Mouse (Mus musculus): ENCODE measurements around the gene Maats1. TPM values are rescaled to one million over a fixed set of nuclear protein-coding genes. Genes with fewer than 3 reads are reported as not detected.

Maats1 gene
- polyA plus RNA-seq, 1 experiment from 2014 or later: 0.36 TPM

DNA sequence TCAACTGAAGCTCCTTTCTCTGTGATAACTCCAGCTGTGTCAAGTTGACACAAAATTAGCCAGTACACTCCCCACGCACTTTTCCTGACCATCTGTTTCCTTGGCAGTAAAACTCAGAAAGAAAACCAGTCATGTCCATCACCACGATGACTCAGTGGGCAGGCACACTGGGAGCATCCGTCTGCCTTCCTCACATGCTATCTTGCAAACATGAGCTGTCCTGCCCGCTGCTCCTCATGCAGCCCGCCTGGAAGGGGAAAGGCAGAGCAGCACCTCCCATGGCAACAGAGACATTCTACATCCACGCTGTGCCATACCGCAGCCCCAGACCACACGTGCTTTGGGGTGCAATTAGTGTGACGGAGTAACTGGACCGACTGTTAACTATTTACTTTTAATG lies 26.4 kb upstream of the Maats1 start:
- Histone ChIP-seq H3K9me3 (no peaks in the 10 kb centered on the region), H3K4me1 (peaks cover 7% of the 10 kb centered on the region; the same call in 1 of the 2 replicates), H3K27ac (no peak overlapping the region), H3K4me3 (no peak overlapping the region), H3K36me3 (replicated peaks) (no peaks in the 10 kb centered on the region), H3K27me3 (ENCODE audit: poor library complexity, severe bottlenecking) (no peaks in the 10 kb centered on the region)
- no peak for DNase-seq (ENCODE audit: extremely low spot score, low spot score)
- 77% methylated on average over 10 of the region's 10 CpGs for WGBS

DNA sequence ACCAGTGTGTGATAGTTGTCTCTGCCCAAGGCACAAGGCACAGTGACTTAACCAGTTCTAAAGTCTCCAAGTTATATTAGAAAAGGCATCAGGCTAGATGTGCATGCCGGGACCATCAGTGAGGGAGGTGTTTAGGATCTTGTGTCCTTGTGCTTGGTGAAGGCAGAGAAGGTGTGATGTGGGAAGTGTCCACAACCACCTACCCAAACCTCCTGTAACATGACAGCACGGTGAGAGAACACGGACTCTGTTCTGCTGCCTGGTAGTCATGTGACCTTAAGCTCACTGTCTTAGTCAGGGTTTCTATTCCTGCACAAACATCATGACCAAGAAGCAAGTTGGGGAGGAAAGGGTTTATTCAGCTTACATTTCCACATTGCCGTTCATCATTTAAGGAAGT lies 24.3 kb upstream of the Maats1 start:
- no peak for DNase-seq (ENCODE audit: extremely low spot score, low spot score)
- Histone ChIP-seq H3K4me1 (peaks cover 13% of the 10 kb centered on the region), H3K27ac (no peak overlapping the region), H3K27me3 (ENCODE audit: poor library complexity, severe bottlenecking) (no peaks in the 10 kb centered on the region), H3K4me3 (no peak overlapping the region), H3K9me3 (no peaks in the 10 kb centered on the region), H3K36me3 (replicated peaks) (no peaks in the 10 kb centered on the region)
- WGBS: 96% methylated on average over 4 of the region's 4 CpGs

DNA sequence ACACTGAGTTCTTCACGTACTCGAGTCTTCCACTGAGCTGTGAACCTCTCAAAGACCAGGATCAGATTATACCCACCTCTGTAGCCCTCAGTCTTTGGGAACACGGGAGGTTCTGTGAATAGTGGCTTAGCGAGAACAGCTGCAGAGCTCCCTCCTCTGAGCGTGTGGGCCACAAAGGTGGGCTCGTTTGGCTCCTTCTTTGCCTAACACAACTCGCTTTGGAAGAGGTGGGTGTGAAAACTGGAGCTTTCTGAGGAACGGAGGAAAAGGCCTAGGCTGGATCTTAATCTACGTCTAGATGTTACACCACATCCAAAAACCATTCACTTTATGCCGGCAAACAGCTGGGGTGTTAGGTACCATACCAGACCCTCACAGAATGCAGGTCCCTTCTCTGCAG lies 23.4 kb upstream of the Maats1 start:
- Histone ChIP-seq H3K36me3 (replicated peaks) (no peaks in the 10 kb centered on the region), H3K27ac (no peak overlapping the region), H3K4me3 (no peak overlapping the region), H3K27me3 (ENCODE audit: poor library complexity, severe bottlenecking) (no peaks in the 10 kb centered on the region), H3K4me1 (peaks cover 15% of the 10 kb centered on the region), H3K9me3 (no peaks in the 10 kb centered on the region)
- 88% methylated on average over 10 of the region's 10 CpGs for WGBS
- DNase-seq (ENCODE audit: extremely low spot score, low spot score): no peak

DNA sequence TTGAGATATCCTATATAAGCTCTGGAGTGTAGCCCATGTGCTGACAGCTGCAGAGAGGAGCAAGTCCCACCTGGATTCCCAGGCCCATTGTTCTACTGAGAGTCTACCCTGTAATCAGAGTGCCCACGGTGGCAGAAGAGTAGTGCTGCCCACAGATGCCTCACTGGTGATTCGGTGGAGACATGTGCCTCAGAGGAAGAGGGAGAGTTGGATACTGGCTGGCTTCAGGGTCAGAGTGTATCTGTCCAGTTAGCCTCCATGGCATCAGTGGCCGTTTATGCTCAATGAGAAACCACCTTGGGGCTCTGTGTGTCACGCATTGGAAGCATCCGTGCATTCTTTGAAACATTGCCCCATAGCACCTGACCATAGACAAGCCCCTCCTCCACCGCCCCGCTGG lies 21.7 kb upstream of the Maats1 start:
- H3K4me3 ChIP-seq: no peak overlapping the region
- DNase-seq (ENCODE audit: extremely low spot score, low spot score): no peak
- no peak overlapping the region for H3K27ac ChIP-seq
- H3K4me1 ChIP-seq: peaks cover 15% of the 10 kb centered on the region
- H3K9me3 ChIP-seq: no peaks in the 10 kb centered on the region
- no peaks in the 10 kb centered on the region for H3K36me3 ChIP-seq (replicated peaks)
- H3K27me3 ChIP-seq (ENCODE audit: poor library complexity, severe bottlenecking): no peaks in the 10 kb centered on the region
- 91% methylated on average over 7 of the region's 7 CpGs for WGBS

DNA sequence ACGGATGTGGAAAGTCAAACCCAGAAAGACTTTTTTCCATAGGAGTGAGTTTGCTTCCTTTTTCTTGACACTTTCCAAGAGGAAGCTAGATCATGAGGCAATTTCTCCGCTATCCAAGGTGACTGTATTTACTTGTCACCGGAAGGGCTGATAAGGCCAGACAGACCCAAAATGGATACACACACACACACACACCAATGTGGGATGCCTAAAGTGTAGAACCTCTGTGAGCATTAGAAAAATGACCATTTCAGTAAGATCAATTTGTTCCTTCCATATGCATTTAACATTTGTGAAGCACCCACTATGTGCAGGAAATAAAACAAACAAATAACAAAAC lies 21.3 kb upstream of the Maats1 start:
- H3K4me1 ChIP-seq: peaks cover 11% of the 10 kb centered on the region
- WGBS: 90% methylated on average over 3 of the region's 3 CpGs
- H3K4me3 ChIP-seq: no peak overlapping the region
- no peaks in the 10 kb centered on the region for H3K27me3 ChIP-seq (ENCODE audit: poor library complexity, severe bottlenecking)
- no peaks in the 10 kb centered on the region for H3K9me3 ChIP-seq
- no peak for DNase-seq (ENCODE audit: extremely low spot score, low spot score)
- no peak overlapping the region for H3K27ac ChIP-seq
- H3K36me3 ChIP-seq (replicated peaks): no peaks in the 10 kb centered on the region

DNA sequence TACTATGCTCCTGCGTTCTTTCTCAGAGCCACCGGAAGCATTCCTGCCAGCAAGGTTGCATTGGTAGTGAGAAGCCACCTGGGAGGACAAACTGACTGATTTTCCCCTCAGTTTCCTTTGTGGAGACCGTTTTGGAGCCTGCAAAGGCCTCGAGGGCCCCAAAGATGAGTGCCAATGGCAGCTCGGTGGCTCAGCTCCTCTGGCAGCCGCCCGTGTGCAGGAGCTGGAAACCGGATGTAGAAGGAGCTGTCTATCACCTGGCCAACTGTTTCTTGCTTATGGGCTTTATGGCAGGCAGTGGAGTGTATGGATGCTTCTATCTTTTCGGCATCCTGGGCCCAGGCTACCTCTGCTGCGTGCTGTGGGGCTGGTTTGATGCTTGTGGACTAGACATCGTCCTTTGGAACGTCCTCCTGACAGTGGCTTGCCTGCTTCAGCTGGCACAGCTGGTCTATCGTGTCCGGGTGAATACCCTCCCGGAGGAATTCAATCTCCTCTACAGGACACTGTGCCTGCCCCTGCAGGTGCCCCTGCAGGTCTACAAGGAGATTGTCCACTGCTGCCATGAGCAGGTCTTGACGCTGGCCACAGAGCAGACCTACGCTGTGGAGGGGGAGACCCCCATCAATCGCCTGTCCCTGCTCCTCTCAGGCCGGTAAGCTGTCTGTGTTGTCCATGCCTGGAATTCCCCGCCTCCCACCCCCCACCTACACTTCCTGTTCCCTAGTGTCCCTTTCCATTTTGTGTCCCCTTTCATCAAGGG lies 20.7 kb upstream of the Maats1 start:
- H3K36me3 ChIP-seq (replicated peaks): no peaks in the 10 kb centered on the region
- DNase-seq (ENCODE audit: extremely low spot score, low spot score): no peak
- no peaks in the 10 kb centered on the region for H3K9me3 ChIP-seq
- no peak overlapping the region for H3K4me3 ChIP-seq
- WGBS: 85% methylated on average over 20 of the region's 20 CpGs
- no peak overlapping the region for H3K27ac ChIP-seq
- no peaks in the 10 kb centered on the region for H3K27me3 ChIP-seq (ENCODE audit: poor library complexity, severe bottlenecking)
- H3K4me1 ChIP-seq: peaks cover 11% of the 10 kb centered on the region; the same call in 1 of the 2 replicates

DNA sequence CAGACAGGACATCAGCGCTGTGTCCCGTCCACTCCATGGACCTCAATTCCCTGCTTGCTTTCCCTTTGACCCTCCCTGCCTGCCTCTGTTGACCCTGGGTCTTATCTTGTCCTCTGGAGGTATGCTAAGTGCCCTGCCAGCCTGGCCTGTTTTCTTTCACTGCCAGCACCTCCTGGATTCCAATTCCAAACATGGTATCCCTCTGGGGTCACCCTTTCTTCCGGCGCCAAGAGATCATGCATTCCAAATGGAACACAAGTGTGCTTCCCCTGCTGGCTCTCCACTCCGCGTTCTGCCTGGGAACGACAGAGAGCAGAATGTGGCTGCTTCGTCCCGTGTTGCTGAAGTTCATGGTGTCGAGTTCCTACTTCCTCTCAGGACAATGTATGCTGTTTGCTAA lies 20.0 kb upstream of the Maats1 start, which contains the start of gene Popdc2:
TSS of gene Popdc2 (plus strand) at position 277 of the 400 bp plus-strand sequence.
- WGBS: 73% methylated on average over 10 of the region's 10 CpGs
- H3K27me3 ChIP-seq (ENCODE audit: poor library complexity, severe bottlenecking): no peaks in the 10 kb centered on the region
- no peak within 1 kb of the TSS; the same call in 1 of the 2 replicates for H3K27ac ChIP-seq
- H3K9me3 ChIP-seq: no peaks in the 10 kb centered on the region
- H3K4me3 ChIP-seq: no peak within 1 kb of the TSS
- no peak for DNase-seq (ENCODE audit: extremely low spot score, low spot score)
- H3K36me3 ChIP-seq (replicated peaks): 0 out of 2 replicates have a peak, but pooled peaks cover 2% of the 10 kb centered on the region
- H3K4me1 ChIP-seq: peaks cover 11% of the 10 kb centered on the region; the same call in 1 of the 2 replicates

DNA sequence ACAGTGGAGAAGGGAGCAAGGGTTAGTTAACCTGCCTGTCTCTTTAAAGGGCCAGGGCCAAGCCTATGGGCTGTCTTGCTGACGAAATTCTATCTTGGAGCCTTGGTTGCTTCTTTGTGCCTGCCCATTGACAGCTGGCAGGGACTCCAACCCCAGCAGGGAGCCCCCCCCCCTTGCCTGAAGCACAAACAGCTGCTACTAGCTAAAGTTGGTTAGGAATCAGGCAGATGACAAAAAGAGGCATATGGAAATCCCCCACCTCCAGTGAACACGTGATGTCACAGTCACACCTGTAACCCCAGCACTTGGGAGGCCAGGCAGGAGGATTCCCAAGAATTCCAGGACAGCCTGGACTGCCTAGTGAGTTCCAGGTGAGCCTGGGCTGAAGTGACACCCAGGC lies 18.4 kb upstream of the Maats1 start:
- Histone ChIP-seq H3K4me1 (peaks cover 11% of the 10 kb centered on the region; the same call in 1 of the 2 replicates), H3K36me3 (replicated peaks) (0 out of 2 replicates have a peak, but pooled peaks cover 3% of the 10 kb centered on the region), H3K4me3 (no peak overlapping the region), H3K9me3 (no peaks in the 10 kb centered on the region), H3K27ac (no peak overlapping the region), H3K27me3 (ENCODE audit: poor library complexity, severe bottlenecking) (no peaks in the 10 kb centered on the region)
- WGBS: 21% methylated on average over 2 of the region's 2 CpGs
- no peak for DNase-seq (ENCODE audit: extremely low spot score, low spot score)

DNA sequence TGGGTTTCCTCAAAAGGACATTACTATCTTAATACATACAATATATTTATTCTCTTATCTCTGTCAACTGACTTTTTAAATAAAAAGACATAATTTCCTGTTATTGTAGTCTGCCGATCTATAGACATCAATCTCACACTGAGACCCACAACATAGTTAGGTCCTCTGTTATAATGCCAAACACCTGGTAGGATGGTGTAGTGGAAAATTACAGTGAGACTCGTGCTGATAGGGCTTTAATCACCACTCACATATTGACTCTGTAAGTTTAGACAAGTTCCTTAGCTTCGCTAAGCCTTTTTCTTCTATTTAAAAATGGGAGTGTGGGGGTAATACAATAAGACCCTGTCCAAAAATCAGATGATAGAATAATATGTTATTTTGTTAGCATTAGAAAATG lies 17.9 kb upstream of the Maats1 start:
- no peak overlapping the region for H3K4me3 ChIP-seq
- peaks cover 11% of the 10 kb centered on the region; the same call in 1 of the 2 replicates for H3K4me1 ChIP-seq
- no peaks in the 10 kb centered on the region for H3K27me3 ChIP-seq (ENCODE audit: poor library complexity, severe bottlenecking)
- 87% methylated on average over 3 of the region's 3 CpGs for WGBS
- H3K27ac ChIP-seq: no peak overlapping the region
- DNase-seq (ENCODE audit: extremely low spot score, low spot score): no peak
- 0 out of 2 replicates have a peak, but pooled peaks cover 3% of the 10 kb centered on the region for H3K36me3 ChIP-seq (replicated peaks)
- no peaks in the 10 kb centered on the region for H3K9me3 ChIP-seq

DNA sequence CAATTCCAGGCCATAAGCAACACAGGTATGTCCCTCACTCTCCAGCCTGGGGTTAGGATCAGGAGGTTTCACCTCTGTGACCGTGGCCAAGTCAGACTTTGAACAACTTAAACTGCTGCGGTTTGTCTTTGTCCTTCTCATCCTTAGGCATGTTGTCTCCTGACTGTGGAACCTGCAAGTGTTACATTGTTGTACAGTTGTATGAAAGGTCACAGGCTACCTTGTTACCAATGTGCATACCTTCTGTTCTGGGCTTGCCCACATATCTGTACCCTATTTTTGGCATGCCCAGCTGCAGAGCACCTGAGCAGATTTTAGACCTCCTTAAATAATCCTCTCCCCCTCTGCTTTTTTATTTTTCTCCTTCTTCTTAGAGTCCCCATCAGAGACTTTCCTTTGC lies 17.3 kb upstream of the Maats1 start:
- Histone ChIP-seq H3K27ac (no peak overlapping the region), H3K4me3 (no peak overlapping the region), H3K36me3 (replicated peaks) (0 out of 2 replicates have a peak, but pooled peaks cover 3% of the 10 kb centered on the region), H3K4me1 (peaks cover 11% of the 10 kb centered on the region; the same call in 1 of the 2 replicates), H3K27me3 (ENCODE audit: poor library complexity, severe bottlenecking) (no peaks in the 10 kb centered on the region), H3K9me3 (no peaks in the 10 kb centered on the region)
- DNase-seq (ENCODE audit: extremely low spot score, low spot score): no peak
- 91% methylated on average over 2 of the region's 2 CpGs for WGBS

DNA sequence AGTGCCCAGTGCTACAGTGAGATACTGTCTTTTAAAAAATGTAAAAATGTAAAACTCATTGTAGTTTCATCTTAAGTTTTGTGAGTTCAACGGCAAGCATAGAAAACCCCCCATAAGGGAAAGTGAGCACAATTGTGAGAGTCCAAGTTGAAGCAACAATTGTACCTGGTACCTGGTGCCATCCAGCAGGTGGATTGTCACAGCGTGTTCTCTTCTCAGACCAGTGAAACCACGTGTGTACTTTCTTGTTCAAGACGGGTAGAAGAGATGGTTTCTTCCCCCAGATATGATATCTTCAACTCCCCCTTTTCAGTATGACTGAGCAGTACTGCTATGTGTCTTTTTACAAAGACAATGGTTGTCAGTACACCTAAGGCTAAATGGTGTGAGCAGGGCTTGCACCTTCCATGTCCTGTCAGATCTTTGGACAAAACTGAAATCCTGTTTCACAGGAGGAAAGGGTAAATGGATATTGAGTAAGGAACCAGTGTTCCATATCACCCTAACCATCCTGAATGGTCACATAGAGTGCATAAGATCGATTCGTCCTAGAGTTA lies 16.4 kb upstream of the Maats1 start:
- WGBS: 90% methylated on average over 6 of the region's 6 CpGs
- H3K36me3 ChIP-seq (replicated peaks): peaks cover 8% of the 10 kb centered on the region
- H3K27ac ChIP-seq: no peak overlapping the region
- no peak for DNase-seq (ENCODE audit: extremely low spot score, low spot score)
- no peaks in the 10 kb centered on the region for H3K27me3 ChIP-seq (ENCODE audit: poor library complexity, severe bottlenecking)
- no peaks in the 10 kb centered on the region for H3K9me3 ChIP-seq
- H3K4me1 ChIP-seq: peaks cover 11% of the 10 kb centered on the region; the same call in 1 of the 2 replicates
- no peak overlapping the region for H3K4me3 ChIP-seq

DNA sequence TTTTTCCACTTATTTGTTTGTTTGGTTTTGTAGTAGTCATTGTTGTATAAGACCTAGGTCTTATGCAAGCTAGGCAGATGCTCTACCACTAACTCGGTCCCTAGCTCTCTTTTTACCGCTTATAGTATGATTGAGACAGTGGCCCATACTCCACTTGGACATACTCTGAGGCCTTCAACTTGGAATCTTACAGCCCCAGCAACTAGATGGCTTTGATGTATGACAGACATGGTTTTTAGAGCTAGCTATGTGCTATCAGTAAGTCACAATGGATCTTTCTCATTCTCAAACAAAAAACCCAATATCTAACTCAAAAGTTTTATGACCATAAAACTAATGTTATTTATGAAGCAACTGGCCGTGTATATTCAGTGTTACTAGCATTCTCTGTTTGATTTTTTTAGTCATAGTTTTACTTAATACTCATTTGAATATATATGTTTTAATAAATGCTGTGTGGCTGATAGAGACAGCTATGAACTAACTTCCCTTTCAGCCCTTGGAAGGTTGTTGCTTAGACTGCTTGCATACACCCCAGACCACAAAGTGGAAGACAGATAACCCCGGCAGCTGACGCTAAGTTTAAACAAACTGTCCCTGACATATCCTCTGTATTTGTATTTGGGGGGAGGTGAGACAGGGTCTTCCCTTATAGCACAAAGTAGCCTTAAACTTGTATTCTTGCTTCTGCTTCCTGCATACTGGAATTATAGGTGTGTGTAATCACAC lies 12.4 kb upstream of the Maats1 start:
- H3K36me3 ChIP-seq (replicated peaks): peaks cover 43% of the 10 kb centered on the region

DNA sequence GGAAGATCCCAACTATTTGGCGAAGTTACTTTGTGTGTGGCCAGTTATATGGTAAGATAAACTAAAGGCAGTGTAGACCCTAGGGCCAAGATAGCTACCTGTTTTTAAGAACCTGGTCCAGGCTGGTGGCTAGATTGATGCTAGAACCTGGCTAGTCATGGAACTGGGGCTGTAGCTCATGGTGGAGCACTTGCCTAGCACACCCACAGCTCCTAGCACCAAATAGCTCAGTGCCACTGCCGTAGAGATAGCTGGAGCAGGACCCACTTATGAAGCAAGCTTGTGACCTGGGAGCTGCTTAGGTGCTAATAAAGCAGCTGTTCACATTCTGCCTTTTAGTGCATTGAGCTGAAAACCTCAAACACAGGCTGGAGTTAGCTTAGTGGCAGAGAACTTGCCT lies 11.7 kb upstream of the Maats1 start:
- H3K9me3 ChIP-seq: no peaks in the 10 kb centered on the region
- H3K27ac ChIP-seq: no peak overlapping the region
- H3K4me1 ChIP-seq: no peaks in the 10 kb centered on the region
- 90% methylated on average over 2 of the region's 2 CpGs for WGBS
- H3K36me3 ChIP-seq (replicated peaks): peaks cover 49% of the 10 kb centered on the region
- H3K27me3 ChIP-seq (ENCODE audit: poor library complexity, severe bottlenecking): no peaks in the 10 kb centered on the region
- no peak for DNase-seq (ENCODE audit: extremely low spot score, low spot score)
- no peak overlapping the region for H3K4me3 ChIP-seq

More for the DNA sequence above, 12.4 kb upstream of the Maats1 start:
- no peak for DNase-seq (ENCODE audit: extremely low spot score, low spot score)
- H3K4me1 ChIP-seq: no peaks in the 10 kb centered on the region
- H3K27ac ChIP-seq: no peak overlapping the region
- no peaks in the 10 kb centered on the region for H3K27me3 ChIP-seq (ENCODE audit: poor library complexity, severe bottlenecking)
- H3K4me3 ChIP-seq: no peak overlapping the region
- no peaks in the 10 kb centered on the region for H3K9me3 ChIP-seq
- WGBS: 90% methylated on average over 5 of the region's 5 CpGs
